Mouse (Mus musculus): ENCODE data around the gene Gsx2. TPM values are rescaled to one million over a fixed set of nuclear protein-coding genes. Genes with fewer than 3 reads are reported as not detected.

Gsx2 gene
- polyA plus RNA-seq, 1 experiment = not detected

DNA sequence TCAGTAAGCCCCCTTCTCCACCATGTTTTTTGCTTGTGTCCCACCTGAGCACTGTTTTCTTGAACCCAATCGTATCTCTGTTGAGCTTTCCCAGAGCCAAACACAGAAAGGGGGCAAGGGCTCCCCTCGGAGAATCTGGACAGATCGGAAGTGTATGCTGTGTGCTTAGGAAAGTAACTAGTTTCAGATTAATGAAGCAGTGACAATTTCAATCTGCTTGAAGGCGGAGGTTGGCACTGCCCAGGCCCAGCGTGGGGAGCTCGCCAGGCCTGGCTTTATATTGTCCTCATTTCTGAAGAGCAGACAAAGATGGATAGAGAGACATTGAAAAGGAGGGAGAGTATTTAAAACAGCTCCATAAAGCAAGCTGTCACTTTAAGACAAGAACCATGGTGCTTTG lies 7.0 kb downstream of the Gsx2 start:
- Histone ChIP-seq H3K36me3 (ENCODE audit: control insufficient read depth, insufficient read depth, low read length, poor library complexity, severe bottlenecking) (no peaks in the 10 kb centered on the region), H3K27ac (ENCODE audit: insufficient read depth, low read length) (no peak overlapping the region), H3K9me3 (replicated peaks; ENCODE audit: control insufficient read depth, insufficient read depth, low read length, poor library complexity, severe bottlenecking) (no peaks in the 10 kb centered on the region), H3K9ac (ENCODE audit: low read depth, poor library complexity, severe bottlenecking) (no peak overlapping the region), H3K4me1 (ENCODE audit: control insufficient read depth, insufficient read depth, low read length) (peaks cover 6% of the 10 kb centered on the region), H3K4me3 (ENCODE audit: low read depth, low read length) (no peak overlapping the region), H3K27me3 (ENCODE audit: control insufficient read depth, insufficient read depth, low read length, poor library complexity, severe bottlenecking) (peaks cover 13% of the 10 kb centered on the region)
- TF ChIP-seq CTCF (IDR thresholded peaks at IDR 0.05; ENCODE audit: low read depth, low read length) (no peak), EP300 (IDR thresholded peaks at IDR 0.05; ENCODE audit: insufficient read depth, low read depth, low read length) (no peak), POLR2A (IDR thresholded peaks at IDR 0.05; ENCODE audit: insufficient read depth, low read length) (no peak)

DNA sequence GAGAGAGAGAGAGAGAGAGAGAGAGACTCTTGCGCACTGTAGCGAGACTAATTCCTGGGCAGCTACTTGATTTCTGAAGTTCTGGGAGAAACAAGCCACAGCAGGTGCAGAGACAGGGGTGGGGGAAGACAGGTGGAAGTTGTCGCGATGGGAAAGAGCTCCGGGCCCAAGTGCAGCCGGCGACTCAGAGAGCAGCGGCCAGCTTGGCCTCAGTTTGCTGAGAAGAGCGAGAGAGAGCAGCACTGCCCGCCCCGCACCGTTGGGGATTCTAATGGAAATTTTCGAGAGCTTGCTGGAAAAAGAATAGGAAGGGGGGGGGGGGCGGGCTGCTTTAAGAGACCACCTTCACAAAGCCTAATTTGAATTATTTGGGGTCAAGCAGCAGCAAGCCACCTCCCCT lies 7.7 kb downstream of the Gsx2 start:
- Histone ChIP-seq H3K27ac (ENCODE audit: insufficient read depth, low read length) (no peak overlapping the region), H3K4me3 (ENCODE audit: low read depth, low read length) (no peak overlapping the region), H3K4me1 (ENCODE audit: control insufficient read depth, insufficient read depth, low read length) (peaks cover 6% of the 10 kb centered on the region), H3K27me3 (ENCODE audit: control insufficient read depth, insufficient read depth, low read length, poor library complexity, severe bottlenecking) (peaks cover 12% of the 10 kb centered on the region), H3K36me3 (ENCODE audit: control insufficient read depth, insufficient read depth, low read length, poor library complexity, severe bottlenecking) (no peaks in the 10 kb centered on the region), H3K9ac (ENCODE audit: low read depth, poor library complexity, severe bottlenecking) (no peak overlapping the region), H3K9me3 (replicated peaks; ENCODE audit: control insufficient read depth, insufficient read depth, low read length, poor library complexity, severe bottlenecking) (no peaks in the 10 kb centered on the region)
- TF ChIP-seq EP300 (IDR thresholded peaks at IDR 0.05; ENCODE audit: insufficient read depth, low read depth, low read length) (no peak), CTCF (IDR thresholded peaks at IDR 0.05; ENCODE audit: low read depth, low read length) (no peak), POLR2A (IDR thresholded peaks at IDR 0.05; ENCODE audit: insufficient read depth, low read length) (no peak)

DNA sequence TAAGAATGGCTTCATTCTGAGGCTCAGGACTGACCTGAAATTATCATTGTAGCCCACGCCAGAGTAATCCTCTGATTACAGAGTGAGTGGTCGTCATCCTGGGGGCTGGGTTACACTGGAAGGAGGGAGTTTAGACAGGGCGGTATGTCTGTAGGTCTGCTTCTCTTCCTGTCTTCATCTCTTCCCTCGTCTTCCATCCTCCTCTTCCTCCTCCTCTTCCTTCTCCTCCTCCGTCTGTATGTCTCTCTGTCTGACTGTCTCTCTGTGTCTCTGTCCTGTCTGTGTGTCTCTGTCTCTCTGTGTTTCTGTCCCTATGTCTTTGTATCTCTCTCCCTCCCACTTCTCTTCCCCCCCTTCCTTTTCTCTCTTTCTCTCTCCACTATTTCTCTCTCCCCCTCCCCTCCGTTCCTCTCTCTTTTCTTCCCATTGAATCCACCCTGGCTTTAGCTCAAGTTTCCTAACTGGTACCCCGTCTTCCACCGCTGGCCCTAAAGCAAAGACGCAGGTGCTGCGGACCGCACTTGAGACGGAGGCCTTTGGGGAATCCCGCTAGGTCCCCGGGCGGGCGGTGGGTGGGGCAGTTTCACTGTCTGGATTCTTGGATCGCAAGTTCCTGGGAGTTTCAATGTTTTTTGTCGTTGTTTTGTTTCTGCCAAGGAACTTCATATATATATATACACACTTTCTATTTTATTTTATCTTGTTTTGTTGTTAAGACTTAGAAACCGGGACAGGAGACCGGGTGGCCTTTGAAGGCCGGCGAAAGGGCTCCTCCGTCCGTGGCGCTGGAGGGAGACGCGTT lies 8.4 kb downstream of the Gsx2 start:
- H3K36me3 ChIP-seq (ENCODE audit: control insufficient read depth, insufficient read depth, low read length, poor library complexity, severe bottlenecking) = no peaks in the 10 kb centered on the region
- no peak overlapping the region for H3K9ac ChIP-seq (ENCODE audit: low read depth, poor library complexity, severe bottlenecking)
- no peak overlapping the region for H3K4me3 ChIP-seq (ENCODE audit: low read depth, low read length)
- H3K27me3 ChIP-seq (ENCODE audit: control insufficient read depth, insufficient read depth, low read length, poor library complexity, severe bottlenecking) = peaks cover 10% of the 10 kb centered on the region
- TF ChIP-seq POLR2A (IDR thresholded peaks at IDR 0.05; ENCODE audit: insufficient read depth, low read length) = no peak
- TF ChIP-seq CTCF (IDR thresholded peaks at IDR 0.05; ENCODE audit: low read depth, low read length) = no peak
- TF ChIP-seq EP300 (IDR thresholded peaks at IDR 0.05; ENCODE audit: insufficient read depth, low read depth, low read length) = no peak
- H3K27ac ChIP-seq (ENCODE audit: insufficient read depth, low read length) = no peak overlapping the region
- H3K9me3 ChIP-seq (replicated peaks; ENCODE audit: control insufficient read depth, insufficient read depth, low read length, poor library complexity, severe bottlenecking) = no peaks in the 10 kb centered on the region
- peaks cover 6% of the 10 kb centered on the region for H3K4me1 ChIP-seq (ENCODE audit: control insufficient read depth, insufficient read depth, low read length)

DNA sequence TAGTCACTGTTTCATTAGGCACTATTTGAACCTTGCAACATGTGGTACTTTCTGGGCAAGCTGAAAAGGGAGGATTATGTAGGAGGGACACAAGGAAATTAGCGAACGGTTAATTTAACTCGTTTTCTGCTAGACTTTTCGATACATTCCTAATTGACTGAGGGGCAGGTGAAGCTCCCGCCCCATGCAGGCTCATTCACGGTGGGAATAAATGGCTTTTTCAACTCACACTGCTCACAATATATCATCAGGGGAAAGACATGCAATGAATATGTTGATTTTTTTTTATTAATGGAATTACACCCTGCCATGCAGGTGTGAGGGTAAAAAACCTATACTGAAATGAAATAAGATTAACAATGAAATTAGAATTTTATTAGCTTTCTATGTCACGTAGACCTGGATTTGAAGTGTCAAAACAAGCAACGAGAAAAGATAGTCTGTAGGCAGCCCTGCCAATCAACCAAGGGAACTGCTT lies 9.0 kb downstream of the Gsx2 start:
- Histone ChIP-seq H3K4me3 (ENCODE audit: low read depth, low read length) (no peak overlapping the region; the same call in 1 of the 2 replicates), H3K9me3 (replicated peaks; ENCODE audit: control insufficient read depth, insufficient read depth, low read length, poor library complexity, severe bottlenecking) (no peaks in the 10 kb centered on the region)

DNA sequence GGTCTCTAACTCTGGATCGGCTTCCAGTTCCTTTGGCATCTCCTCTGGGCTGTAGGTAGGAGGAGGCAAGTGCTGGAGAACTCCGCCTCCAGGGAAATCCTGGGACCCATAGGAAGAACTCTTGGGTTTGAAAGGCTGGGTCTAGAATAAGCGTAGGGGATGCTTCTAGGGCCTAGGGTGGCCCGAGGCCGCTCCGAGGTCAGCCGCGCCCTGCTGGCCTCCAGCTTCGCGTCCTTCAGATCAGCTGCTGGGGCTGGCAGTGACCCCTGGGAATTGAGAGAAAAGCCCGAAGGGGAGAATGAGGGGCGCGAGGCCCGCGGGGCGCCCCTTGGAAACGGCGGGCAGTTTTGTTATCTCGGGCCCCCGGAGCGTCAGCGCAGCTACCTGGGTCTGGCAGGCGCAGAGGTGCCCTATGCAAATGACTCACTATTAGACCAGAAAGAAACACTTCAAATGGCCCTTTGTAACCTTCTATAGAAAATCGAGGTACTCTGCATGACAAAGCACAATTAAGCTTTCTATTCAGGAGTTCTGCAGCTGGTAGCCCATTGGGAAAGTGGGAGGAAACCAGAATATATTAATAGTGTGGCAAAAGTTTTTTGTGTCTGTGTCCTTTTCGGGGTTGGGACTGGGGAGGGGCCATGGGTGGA lies 9.6 kb downstream of the Gsx2 start:
- Histone ChIP-seq H3K4me3 (ENCODE audit: low read depth, low read length) (no peak overlapping the region; the same call in 1 of the 2 replicates), H3K27ac (ENCODE audit: insufficient read depth, low read length) (no peak overlapping the region), H3K36me3 (ENCODE audit: control insufficient read depth, insufficient read depth, low read length, poor library complexity, severe bottlenecking) (no peaks in the 10 kb centered on the region), H3K9ac (ENCODE audit: low read depth, poor library complexity, severe bottlenecking) (no peak overlapping the region), H3K27me3 (ENCODE audit: control insufficient read depth, insufficient read depth, low read length, poor library complexity, severe bottlenecking) (peaks cover 10% of the 10 kb centered on the region), H3K4me1 (ENCODE audit: control insufficient read depth, insufficient read depth, low read length) (peaks cover 6% of the 10 kb centered on the region), H3K9me3 (replicated peaks; ENCODE audit: control insufficient read depth, insufficient read depth, low read length, poor library complexity, severe bottlenecking) (no peaks in the 10 kb centered on the region)
- no peak for TF ChIP-seq CTCF (IDR thresholded peaks at IDR 0.05; ENCODE audit: low read depth, low read length)
- peak; percentile 61; the same call in 1 of the 2 replicates for TF ChIP-seq EP300 (IDR thresholded peaks at IDR 0.05; ENCODE audit: insufficient read depth, low read depth, low read length)
- TF ChIP-seq POLR2A (IDR thresholded peaks at IDR 0.05; ENCODE audit: insufficient read depth, low read length) = no peak

More for the DNA sequence above, 9.0 kb downstream of the Gsx2 start:
- Histone ChIP-seq H3K27ac (ENCODE audit: insufficient read depth, low read length) (no peak overlapping the region), H3K9ac (ENCODE audit: low read depth, poor library complexity, severe bottlenecking) (no peak overlapping the region), H3K27me3 (ENCODE audit: control insufficient read depth, insufficient read depth, low read length, poor library complexity, severe bottlenecking) (peaks cover 10% of the 10 kb centered on the region), H3K36me3 (ENCODE audit: control insufficient read depth, insufficient read depth, low read length, poor library complexity, severe bottlenecking) (no peaks in the 10 kb centered on the region), H3K4me1 (ENCODE audit: control insufficient read depth, insufficient read depth, low read length) (peaks cover 6% of the 10 kb centered on the region)
- no peak for TF ChIP-seq CTCF (IDR thresholded peaks at IDR 0.05; ENCODE audit: low read depth, low read length)
- no peak for TF ChIP-seq POLR2A (IDR thresholded peaks at IDR 0.05; ENCODE audit: insufficient read depth, low read length)
- no peak for TF ChIP-seq EP300 (IDR thresholded peaks at IDR 0.05; ENCODE audit: insufficient read depth, low read depth, low read length)

DNA sequence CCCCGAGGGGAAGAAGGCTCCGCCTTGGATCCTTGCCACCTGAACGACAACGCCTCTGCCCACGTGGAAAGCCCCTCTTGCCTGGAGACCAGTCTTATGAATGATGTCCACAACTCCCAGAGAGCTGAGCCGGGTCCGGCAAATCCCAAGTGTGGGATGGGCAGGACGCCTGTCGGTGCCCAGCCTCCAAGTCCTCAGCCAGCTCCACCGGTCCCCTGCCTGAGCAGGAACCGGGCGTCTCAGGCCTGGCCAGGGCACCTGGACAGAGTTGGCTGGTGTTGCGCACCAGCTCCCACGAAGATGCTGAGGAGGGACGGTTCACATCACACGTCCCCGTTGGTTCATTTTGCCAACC lies 10.1 kb downstream of the Gsx2 start:
- H3K9ac ChIP-seq (ENCODE audit: low read depth, poor library complexity, severe bottlenecking) = no peak overlapping the region
- TF ChIP-seq EP300 (IDR thresholded peaks at IDR 0.05; ENCODE audit: insufficient read depth, low read depth, low read length) = no peak
- no peak for TF ChIP-seq CTCF (IDR thresholded peaks at IDR 0.05; ENCODE audit: low read depth, low read length)
- peaks cover 6% of the 10 kb centered on the region for H3K4me1 ChIP-seq (ENCODE audit: control insufficient read depth, insufficient read depth, low read length)
- H3K36me3 ChIP-seq (ENCODE audit: control insufficient read depth, insufficient read depth, low read length, poor library complexity, severe bottlenecking) = no peaks in the 10 kb centered on the region
- no peaks in the 10 kb centered on the region for H3K9me3 ChIP-seq (replicated peaks; ENCODE audit: control insufficient read depth, insufficient read depth, low read length, poor library complexity, severe bottlenecking)
- H3K4me3 ChIP-seq (ENCODE audit: low read depth, low read length) = no peak overlapping the region
- H3K27me3 ChIP-seq (ENCODE audit: control insufficient read depth, insufficient read depth, low read length, poor library complexity, severe bottlenecking) = peaks cover 10% of the 10 kb centered on the region
- no peak overlapping the region for H3K27ac ChIP-seq (ENCODE audit: insufficient read depth, low read length)

Data from ES-Bruce4 (cell line).